Mouse (Mus musculus): ENCODE measurements at regions not wholly inside any gene's neighbourhood (a gene's known extent, or its start where the extent isn't known, plus 50 kb on each side); places are given as distances from the start of the nearest gene placed in this dataset.

- TF ChIP-seq EP300 (IDR thresholded peaks at IDR 0.05; ENCODE audit: low read depth) (no peak), CTCF (IDR thresholded peaks at IDR 0.05; ENCODE audit: low read depth) (no peak)
Observed at GRCm38 (mm10) chr8:116139934-116140333, 364.8 kb upstream of the Dynlrb2 start.

Data from liver, embryonic 14.5 days (tissue).